Mouse (Mus musculus): ENCODE measurements around the gene 4933407L21Rik.

GRCm38 (mm10) chr1:85936265-85936664, 8.0 kb downstream of the 4933407L21Rik start:
- no peak for TF ChIP-seq GATA1 (IDR thresholded peaks at IDR 0.05; ENCODE audit: borderline replicate concordance, low read length)
- no peak for TF ChIP-seq FLI1 (IDR thresholded peaks at IDR 0.05; ENCODE audit: low read length)
